Mouse (Mus musculus) bone marrow macrophage, adult 2 months (primary cell): Measurements from ENCODE around the gene Babam2.

Source experiments
- CTCF ChIP-seq: IDR thresholded peaks from 2 replicates; pipeline ENCODE4 v1.5.1; 2012; ENCODE audit warnings: low read depth, mild to moderate bottlenecking, low read length, moderate library complexity
- POLR2A ChIP-seq: IDR thresholded peaks from 2 replicates; pipeline ENCODE4 v1.6.1; 2012; ENCODE audit warnings: mild to moderate bottlenecking, low read depth, low read length, borderline replicate concordance

- no peak for TF ChIP-seq CTCF
- no peak for TF ChIP-seq POLR2A
Measured at GRCm38 (mm10) chr5:31984369-31984961, 287.0 kb downstream of the Babam2 start.
